12 mouse cellular contexts compared by ENCODE assay signal in genomic region chr10:39505621-39506020, GRCm38 (mm10).
DNase-seq lines count a peak whose midpoint lies in the region; ATAC-seq and TF ChIP-seq lines count a peak whose summit lies in the region.
"Had no signal": no experiment of that assay in that cellular context is flagged by ENCODE, and none has a peak within 500 bp of the region (broad histone marks: within the 10 kb centered on the region; RNA-seq: fewer than 3 reads in every experiment).

No protein-coding gene starts in this region.

- no peak overlapping the region for H3K4me2 ChIP-seq in stomach, embryonic 16.5 days (ENCODE audit: low read depth, low read length)
- H3K4me2 ChIP-seq in stomach, postnatal 0 days (replicated peaks; ENCODE audit: low read depth) = no peak overlapping the region
- H3K4me2 ChIP-seq in forebrain, embryonic 14.5 days (ENCODE audit: low read length) = peak overlapping the region; percentile 26; the same call in 1 of the 2 replicates
- no peak overlapping the region for H3K4me2 ChIP-seq in liver, postnatal 0 days (ENCODE audit: low read depth, low read length)
- H3K4me2 ChIP-seq: heart, embryonic 11.5 days; limb, embryonic 12.5 days had no signal

- H3K4me3 ChIP-seq in stomach, embryonic 16.5 days (replicated peaks; ENCODE audit: low read length) = no peak overlapping the region
- no peak overlapping the region for H3K4me3 ChIP-seq in stomach, postnatal 0 days (ENCODE audit: low read depth, low read length)
- no peak overlapping the region for H3K4me3 ChIP-seq in forebrain, embryonic 14.5 days (ENCODE audit: low read depth, low read length)
- no peak overlapping the region for H3K4me3 ChIP-seq in lung, adult 2 months (replicated peaks; ENCODE audit: extremely low read depth, low read depth, low read length)
- no peak overlapping the region for H3K4me3 ChIP-seq in liver, postnatal 0 days (ENCODE audit: low read depth, low read length)
- H3K4me3 ChIP-seq: limb, embryonic 12.5 days had no signal

- WGBS in stomach, embryonic 16.5 days = 60% methylated on average over 7 of the region's 7 CpGs
- WGBS in stomach, postnatal 0 days = 62% methylated on average over 7 of the region's 7 CpGs
- 44% methylated on average over 7 of the region's 7 CpGs for WGBS in forebrain, embryonic 14.5 days
- WGBS in lung, adult 2 months = 83% methylated on average over 7 of the region's 7 CpGs
- WGBS in liver, postnatal 0 days (ENCODE audit: insufficient replicate concordance) = 78% methylated on average over 7 of the region's 7 CpGs

- TF ChIP-seq POLR2A in lung, adult 2 months (IDR thresholded peaks at IDR 0.05; ENCODE audit: borderline replicate concordance, extremely low read depth, low read depth, low read length) = no peak

- no peak for DNase-seq in stomach, postnatal 0 days (ENCODE audit: low spot score)
- DNase-seq in forebrain, embryonic 14.5 days (ENCODE audit: low spot score) = no peak
- DNase-seq in T-cell, adult 2 months (ENCODE audit: low spot score) = no peak
- no peak for DNase-seq in lung, adult 2 months
- DNase-seq in liver, postnatal 0 days = no peak
- DNase-seq: cerebellum, adult 11-12 months; lung, adult 18-20 months had no signal

- TF ChIP-seq EP300 in stomach, postnatal 0 days (optimal IDR thresholded peaks at IDR 0.05) = no peak
- no peak for TF ChIP-seq EP300 in liver, postnatal 0 days (IDR thresholded peaks at IDR 0.05; ENCODE audit: low read depth)

- 0 out of 2 replicates have a peak overlapping the region, but pooled peaks have one; percentile 15 for H3K27ac ChIP-seq in stomach, embryonic 16.5 days (ENCODE audit: low read length)
- H3K27ac ChIP-seq in stomach, postnatal 0 days (replicated peaks) = no peak overlapping the region
- peak overlapping the region; percentile 65; the same call in 1 of the 2 replicates for H3K27ac ChIP-seq in forebrain, embryonic 14.5 days (ENCODE audit: low read depth, low read length)
- no peak overlapping the region for H3K27ac ChIP-seq in liver, postnatal 0 days (ENCODE audit: low read depth)
- H3K27ac ChIP-seq: kidney, postnatal 0 days; limb, embryonic 12.5 days had no signal

- no peaks in the 10 kb centered on the region for H3K27me3 ChIP-seq in stomach, embryonic 16.5 days (ENCODE audit: control insufficient read depth, insufficient read depth, low read length)
- no peaks in the 10 kb centered on the region for H3K27me3 ChIP-seq in stomach, postnatal 0 days (ENCODE audit: control insufficient read depth, insufficient read depth, low read length)
- no peaks in the 10 kb centered on the region for H3K27me3 ChIP-seq in forebrain, embryonic 14.5 days (replicated peaks; ENCODE audit: control insufficient read depth, insufficient read depth, low read length)
- no peaks in the 10 kb centered on the region for H3K27me3 ChIP-seq in liver, postnatal 0 days (ENCODE audit: insufficient read depth, low read length)

- no peak for ATAC-seq in stomach, embryonic 16.5 days (ENCODE audit: insufficient read depth, low FRiP score)
- no peak for ATAC-seq in stomach, postnatal 0 days (ENCODE audit: low FRiP score, low TSS enrichment)
- no peak for ATAC-seq in forebrain, embryonic 14.5 days
- ATAC-seq in inflammation-experienced regulatory T-cells, adult 6 months = peak; percentile 26
- no peak for ATAC-seq in liver, postnatal 0 days

- no peaks in the 10 kb centered on the region for H3K9me3 ChIP-seq in stomach, embryonic 16.5 days (replicated peaks; ENCODE audit: control insufficient read depth, low read length)
- no peaks in the 10 kb centered on the region for H3K9me3 ChIP-seq in stomach, postnatal 0 days (ENCODE audit: control insufficient read depth, low read length)
- no peaks in the 10 kb centered on the region for H3K9me3 ChIP-seq in forebrain, embryonic 14.5 days (replicated peaks; ENCODE audit: control insufficient read depth, low read length)
- H3K9me3 ChIP-seq in liver, postnatal 0 days (ENCODE audit: low read length) = no peaks in the 10 kb centered on the region
- H3K9me3 ChIP-seq: limb, embryonic 12.5 days had no signal

- TF ChIP-seq CTCF in stomach, postnatal 0 days (IDR thresholded peaks at IDR 0.05; ENCODE audit: low read depth) = no peak
- TF ChIP-seq CTCF in lung, adult 2 months (IDR thresholded peaks at IDR 0.05; ENCODE audit: insufficient read depth, low read length) = no peak
- no peak for TF ChIP-seq CTCF in liver, postnatal 0 days (IDR thresholded peaks at IDR 0.05; ENCODE audit: low read depth)

- H3K36me3 ChIP-seq in stomach, embryonic 16.5 days (ENCODE audit: control insufficient read depth, insufficient read depth, low read length) = no peaks in the 10 kb centered on the region
- H3K36me3 ChIP-seq in stomach, postnatal 0 days (ENCODE audit: control insufficient read depth, insufficient read depth, low read length) = no peaks in the 10 kb centered on the region
- no peaks in the 10 kb centered on the region for H3K36me3 ChIP-seq in forebrain, embryonic 14.5 days (ENCODE audit: control insufficient read depth, insufficient read depth, low read length)
- no peaks in the 10 kb centered on the region for H3K36me3 ChIP-seq in liver, postnatal 0 days (replicated peaks; ENCODE audit: insufficient read depth, low read length)
- H3K36me3 ChIP-seq: limb, embryonic 12.5 days had no signal

- peaks cover 37% of the 10 kb centered on the region for H3K4me1 ChIP-seq in stomach, embryonic 16.5 days (ENCODE audit: control insufficient read depth, insufficient read depth, low read length)
- H3K4me1 ChIP-seq in stomach, postnatal 0 days (replicated peaks; ENCODE audit: control insufficient read depth, insufficient read depth) = peaks cover 14% of the 10 kb centered on the region; the same call in 1 of the 2 replicates
- peaks cover 61% of the 10 kb centered on the region for H3K4me1 ChIP-seq in forebrain, embryonic 14.5 days (ENCODE audit: control insufficient read depth, insufficient read depth, low read length)
- peaks cover 13% of the 10 kb centered on the region for H3K4me1 ChIP-seq in lung, adult 2 months (ENCODE audit: control insufficient read depth, insufficient read depth, low read length)
- H3K4me1 ChIP-seq in liver, postnatal 0 days (ENCODE audit: insufficient read depth) = peaks cover 11% of the 10 kb centered on the region; the same call in 1 of the 2 replicates

- H3K9ac ChIP-seq in stomach, embryonic 16.5 days (ENCODE audit: low read length) = no peak overlapping the region
- H3K9ac ChIP-seq in stomach, postnatal 0 days (ENCODE audit: low read length) = no peak overlapping the region
- H3K9ac ChIP-seq in forebrain, embryonic 14.5 days (ENCODE audit: low read length) = no peak overlapping the region
- no peak overlapping the region for H3K9ac ChIP-seq in liver, postnatal 0 days (replicated peaks)
- H3K9ac ChIP-seq: limb, embryonic 12.5 days had no signal

Comparison
In these comparisons a context has a peak if more than half of its experiments do, and no peak if none do; other contexts are left out.
1. H3K27ac ChIP-seq: peak in stomach, embryonic 16.5 days (single experiment) and forebrain, embryonic 14.5 days (single experiment); none in stomach, postnatal 0 days (single experiment) and liver, postnatal 0 days (single experiment).